Mouse (Mus musculus) left cerebral cortex, postnatal 10 days (tissue): ENCODE results near the gene Twnk. TPM values are rescaled to one million over a fixed set of nuclear protein-coding genes. Genes with fewer than 3 reads are reported as not detected.

ENCODE experiments used
- DNase-seq, 2 experiments: peaks; one replicate each; pipeline ENCODE4 v3.0.0; 2021 to 2022; ENCODE audit warnings: low spot score in 2 of 2, mixed read lengths in 1 of 2; ENCODE audit errors: extremely low spot score in 1 of 2
- intact Hi-C: fragments of 180-260 bp; cut with DNase I; formaldehyde crosslinking; loops from one replicate; pipeline ENCODE4 v1.15.1; 2025
- total RNA-seq, 2 experiments: library from RNA; stranded (reverse); gene quantifications; 2 replicates each; pipeline ENCODE4 v1.2.3; 2021

Gene Twnk
- total RNA-seq, 2 experiments from 2014 or later, result 11.7 to 12.2 TPM

GRCm38 (mm10) chr19:44992712-44993111 lies 12.8 kb upstream of the Twnk start:
- peak in 1 of 2 experiments; percentile 1 for DNase-seq
- intact Hi-C loops, result loop anchor here (5.0 kb wide), 1 partner anchor 40 kb away; no protein-coding TSS in a partner anchor

GRCm38 (mm10) chr19:44997786-44998185 lies 7.7 kb upstream of the Twnk start:
- intact Hi-C loops, result no loop called here
- DNase-seq, result no peak

DNA sequence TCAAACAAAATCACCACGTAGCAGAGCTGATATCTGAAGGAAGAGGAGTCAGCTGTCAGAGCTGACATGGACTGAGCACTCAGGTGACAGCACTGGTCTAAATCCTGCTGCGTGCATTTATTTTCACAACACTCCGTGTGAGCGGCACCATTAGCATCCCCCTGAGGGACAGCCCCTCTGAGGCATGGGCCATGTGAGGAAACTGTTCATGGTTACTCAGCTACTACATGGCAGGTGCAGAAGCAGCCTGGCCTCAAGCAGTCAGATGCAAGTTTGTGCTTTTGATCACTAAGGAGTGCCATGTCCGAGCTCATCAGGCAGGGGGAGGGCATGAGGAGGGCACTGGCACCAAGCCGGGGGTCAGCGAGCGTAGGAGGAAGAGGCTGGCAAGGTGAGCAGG lies 5.8 kb upstream of the Twnk start:
- intact Hi-C loops, result no loop called here
- no peak for DNase-seq

- no peak for DNase-seq
- intact Hi-C loops, result no loop called here
These were observed 3.2 kb upstream of the Twnk start for GRCm38 (mm10) chr19:45002301-45002700.

- no peak for DNase-seq
- intact Hi-C loops, result no loop called here
These were observed 1.5 kb upstream of the Twnk start for GRCm38 (mm10) chr19:45003740-45004516.

DNA sequence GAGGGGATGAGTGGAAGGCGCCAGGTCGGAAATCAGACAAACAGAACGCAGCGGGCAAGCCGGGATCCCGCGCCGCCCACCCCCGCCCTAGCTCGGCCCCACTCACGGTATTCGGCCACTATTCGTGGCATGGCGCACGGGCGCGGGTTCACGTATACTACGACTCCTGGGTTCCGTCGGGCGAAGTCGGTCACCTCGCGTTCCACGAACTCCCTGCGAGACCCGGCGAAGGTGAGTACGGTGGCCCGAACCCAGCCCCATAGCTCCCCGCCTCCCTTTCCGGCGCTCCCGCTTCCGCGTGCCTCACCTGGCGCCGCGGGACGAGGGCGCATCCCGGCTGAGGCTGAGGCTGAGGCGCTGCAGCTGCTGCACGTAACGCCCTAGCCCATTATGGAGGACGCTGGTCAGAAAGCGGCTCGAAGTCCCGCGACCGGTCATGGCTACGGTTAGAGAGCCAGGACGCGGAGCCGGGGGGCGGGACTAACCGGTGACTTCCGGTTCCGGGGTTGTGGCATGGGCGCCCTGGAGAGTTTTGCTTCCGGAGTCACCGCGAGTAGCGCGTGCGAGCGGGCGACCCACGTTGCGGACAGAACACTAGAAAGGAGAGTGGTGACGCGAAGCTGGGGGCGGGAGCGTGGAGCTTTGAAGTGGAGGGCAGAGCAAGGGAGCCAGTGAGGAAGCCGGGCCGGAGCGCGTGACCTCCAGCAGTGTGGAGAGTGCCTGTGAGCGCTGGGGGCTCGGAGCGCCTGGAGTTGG lies 672 bp downstream of the Twnk start, which contains the start of gene Mrpl43:
TSS of gene Mrpl43 (minus strand) at position 486 of the 756 bp plus-strand sequence.
- intact Hi-C loops, result no loop called here

GRCm38 (mm10) chr19:45007021-45007420 lies 1.6 kb downstream of the Twnk start:
- DNase-seq, result peak in 1 of 2 experiments; percentile 43
- intact Hi-C loops, result no loop called here

More for the DNA sequence above, 672 bp downstream of the Twnk start, which contains the start of gene Mrpl43:
- peak; percentile 95 to 97 for DNase-seq

DNA sequence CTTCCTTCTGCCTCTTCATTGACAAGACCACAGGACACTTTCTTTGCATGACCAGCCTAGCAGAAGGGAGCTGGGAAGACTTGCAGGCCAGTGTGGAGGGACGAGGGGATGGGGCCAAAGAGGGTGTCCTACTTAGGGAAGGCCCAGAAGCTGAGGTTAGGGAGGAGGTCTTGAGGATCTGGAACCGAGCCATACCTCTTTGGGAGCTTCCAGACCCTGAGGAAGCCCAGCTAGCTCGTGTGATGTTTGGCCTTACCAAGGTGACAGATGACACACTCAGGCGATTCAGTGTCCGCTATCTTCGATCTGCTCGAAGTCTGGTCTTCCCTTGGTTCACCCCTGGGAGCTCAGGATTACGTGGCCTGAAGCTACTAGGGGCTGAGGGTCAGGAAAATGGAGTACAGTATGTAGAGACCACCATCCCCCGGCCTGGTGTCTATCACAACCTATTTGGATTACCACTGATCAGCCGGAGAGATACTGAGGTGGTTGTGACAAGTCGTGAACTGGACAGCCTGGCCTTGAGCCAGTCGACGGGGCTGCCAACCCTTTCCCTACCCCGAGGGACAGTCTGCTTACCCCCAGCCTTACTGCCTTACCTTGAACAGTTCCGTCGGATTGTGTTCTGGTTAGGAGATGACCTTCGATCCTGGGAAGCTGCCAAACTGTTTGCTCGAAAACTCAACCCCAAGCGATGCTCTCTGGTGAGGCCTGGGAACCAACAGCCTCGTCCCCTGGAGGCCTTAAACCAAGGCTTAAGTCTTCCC lies 2.1 kb downstream of the Twnk start:
- intact Hi-C loops, result no loop called here
- DNase-seq, result peak in 1 of 2 experiments; percentile 43

DNA sequence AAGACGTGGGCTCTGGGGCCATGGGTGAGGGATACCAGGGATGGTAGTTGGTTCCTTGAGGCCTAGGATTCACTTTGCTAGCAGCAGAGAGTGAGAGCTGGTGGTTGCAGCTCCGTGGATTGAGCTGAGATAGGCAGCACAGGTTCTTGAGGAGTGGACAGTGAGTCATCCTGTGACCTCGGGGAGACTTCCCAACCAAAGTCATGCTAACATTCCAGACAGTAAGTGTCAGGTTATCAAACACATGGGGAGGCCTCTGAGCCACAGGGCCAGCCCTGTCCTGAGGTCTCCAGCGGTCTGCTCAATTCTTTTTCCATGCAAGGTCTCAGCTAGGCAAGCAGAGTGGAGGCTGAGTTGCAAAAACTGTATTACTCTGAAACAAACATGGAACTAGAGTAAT lies 5.2 kb downstream of the Twnk start:
- no peak for DNase-seq
- intact Hi-C loops, result no loop called here

- intact Hi-C loops, result no loop called here
These were observed 6.8 kb downstream of the Twnk start for GRCm38 (mm10) chr19:45012219-45012618.

DNA sequence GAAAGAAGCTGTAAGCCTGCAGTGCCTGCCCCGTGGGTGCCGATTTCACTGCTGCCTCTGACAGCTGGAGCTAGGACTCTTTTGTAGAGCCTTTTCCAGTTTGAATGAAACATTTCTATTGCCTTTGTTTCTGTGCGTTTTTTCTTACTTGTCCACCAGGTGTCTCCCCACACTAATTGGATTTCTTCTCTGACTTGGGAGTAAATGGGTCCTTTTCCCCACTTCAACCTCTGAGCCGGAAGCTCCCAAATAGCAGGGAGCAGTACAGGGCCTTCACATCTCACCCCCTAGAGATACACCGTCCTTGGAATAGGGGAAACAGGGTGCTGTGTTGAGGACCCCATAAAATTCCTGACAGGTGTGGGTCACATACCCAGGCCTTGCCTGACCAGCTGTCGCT lies 7.2 kb downstream of the Twnk start:
- no peak for DNase-seq
- intact Hi-C loops, result no loop called here

More at GRCm38 (mm10) chr19:45012219-45012618, 6.8 kb downstream of the Twnk start:
- DNase-seq, result no peak

DNA sequence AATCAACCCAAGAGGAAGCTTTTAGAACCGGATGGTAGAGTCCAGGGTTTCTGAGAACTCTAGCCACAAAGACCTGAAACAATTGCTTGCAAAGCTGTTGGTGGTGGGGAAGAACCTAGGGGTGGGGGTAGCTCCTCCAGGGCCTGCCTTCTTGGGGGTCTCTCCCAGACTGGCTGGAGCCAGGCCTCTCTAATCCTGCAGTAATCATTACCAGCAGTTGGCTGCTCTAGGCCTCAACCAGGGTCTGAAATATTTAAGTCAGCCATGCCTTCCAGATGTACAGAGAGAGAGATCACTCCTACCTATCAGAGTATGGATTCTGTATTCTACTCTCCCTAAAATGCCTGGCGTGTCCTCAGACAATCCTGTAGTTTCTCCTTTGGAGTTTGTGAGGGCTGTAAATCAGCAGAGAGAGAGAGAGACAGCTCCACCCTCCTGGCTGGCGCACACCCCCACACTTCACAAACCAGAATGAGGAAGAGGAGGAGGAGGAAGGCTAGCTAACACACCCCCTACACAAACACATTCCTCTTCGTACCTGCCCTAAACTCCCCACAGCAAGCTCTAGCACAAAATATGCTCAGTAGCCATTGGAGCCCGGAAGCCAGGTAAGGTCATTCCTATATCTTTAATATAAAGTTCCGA lies 8.2 kb downstream of the Twnk start:
- intact Hi-C loops, result no loop called here
- no peak for DNase-seq

DNA sequence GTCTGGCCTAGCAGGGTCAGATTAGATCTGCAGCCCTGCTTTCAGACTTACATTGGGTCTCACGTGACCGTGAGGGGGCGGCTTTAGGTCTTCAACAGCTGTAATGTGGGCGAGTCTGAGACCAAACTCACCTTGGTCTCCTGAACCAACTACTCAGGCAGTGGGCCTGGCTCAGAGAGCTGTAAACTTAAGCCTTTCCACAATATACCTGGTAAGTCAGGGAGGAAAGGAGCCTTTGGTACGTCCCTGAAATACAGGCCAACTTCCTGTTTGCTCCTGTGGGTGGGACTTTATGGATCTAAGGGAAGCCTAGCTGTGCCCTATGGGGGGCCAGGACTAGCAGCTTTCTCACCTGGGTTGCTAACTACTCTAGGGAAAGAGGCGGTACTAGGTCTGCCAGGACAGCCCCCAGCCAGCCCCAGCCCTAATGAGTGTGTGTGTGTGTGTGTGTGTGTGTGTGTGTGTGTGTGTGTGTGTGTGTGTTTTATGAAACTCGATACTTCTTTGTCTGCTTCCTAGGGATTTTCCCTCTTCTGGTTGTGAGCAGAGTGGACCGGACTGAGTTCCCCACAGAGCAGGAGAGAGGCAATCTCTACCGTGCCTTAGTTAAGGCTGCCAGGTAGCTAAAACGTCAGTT lies 9.0 kb downstream of the Twnk start, which contains the start of gene Lzts2:
TSS of gene Lzts2 (plus strand) at position 80 of the 637 bp plus-strand sequence.
- DNase-seq, result no peak
- intact Hi-C loops, result no loop called here

GRCm38 (mm10) chr19:45014981-45015402 lies 9.5 kb downstream of the Twnk start:
- peak in 1 of 2 experiments; percentile 77 for DNase-seq
- intact Hi-C loops, result no loop called here

DNA sequence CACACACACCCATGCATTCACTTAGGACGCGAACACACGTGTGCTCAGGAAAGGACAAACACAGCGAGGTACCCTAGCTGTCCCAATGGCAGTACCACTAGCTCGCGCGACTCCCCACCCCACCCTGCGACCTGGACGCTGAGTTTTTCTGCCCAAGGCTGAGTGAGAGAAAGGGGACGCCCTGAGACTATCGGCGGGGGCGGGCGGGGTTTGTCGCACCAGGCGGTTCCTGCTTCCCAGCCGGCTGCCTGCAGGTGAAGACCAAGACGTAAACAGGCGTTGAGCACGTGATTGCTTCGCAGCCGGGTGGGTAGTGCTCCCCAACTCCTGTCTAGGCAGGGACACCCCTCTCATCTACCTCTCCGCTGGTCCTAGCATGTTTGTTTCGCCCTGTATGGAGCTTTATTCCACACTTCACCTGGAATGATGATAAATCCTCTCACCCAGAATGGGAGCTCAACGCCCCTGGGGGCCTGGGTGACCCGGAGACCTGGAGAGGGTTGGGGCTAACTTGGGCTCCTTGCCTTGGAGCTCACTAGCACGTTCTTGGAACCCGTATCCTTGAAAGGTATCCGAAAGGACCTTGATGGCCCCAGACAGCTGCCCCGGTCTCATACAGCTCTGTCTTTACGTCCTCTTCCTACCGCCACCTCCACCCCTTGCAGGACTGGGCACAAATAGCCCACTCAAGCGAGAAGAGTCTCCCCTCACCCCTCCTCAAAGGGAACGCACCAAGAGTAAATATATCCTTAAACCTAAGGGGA lies 10.2 kb downstream of the Twnk start:
- intact Hi-C loops, result loop anchor here (2.0 kb wide), 1 partner anchor 15 kb away; no protein-coding TSS in a partner anchor
- DNase-seq, result peak in 1 of 2 experiments; percentile 84

GRCm38 (mm10) chr19:45016341-45017215 lies 11.1 kb downstream of the Twnk start:
- peak; percentile 62 to 92 for DNase-seq
- intact Hi-C loops, result loop anchor here (2.0 kb wide), 1 partner anchor 14 kb away; no protein-coding TSS in a partner anchor
